Comparison of ENCODE assay signal across 8 mouse cellular contexts in the genomic region with DNA sequence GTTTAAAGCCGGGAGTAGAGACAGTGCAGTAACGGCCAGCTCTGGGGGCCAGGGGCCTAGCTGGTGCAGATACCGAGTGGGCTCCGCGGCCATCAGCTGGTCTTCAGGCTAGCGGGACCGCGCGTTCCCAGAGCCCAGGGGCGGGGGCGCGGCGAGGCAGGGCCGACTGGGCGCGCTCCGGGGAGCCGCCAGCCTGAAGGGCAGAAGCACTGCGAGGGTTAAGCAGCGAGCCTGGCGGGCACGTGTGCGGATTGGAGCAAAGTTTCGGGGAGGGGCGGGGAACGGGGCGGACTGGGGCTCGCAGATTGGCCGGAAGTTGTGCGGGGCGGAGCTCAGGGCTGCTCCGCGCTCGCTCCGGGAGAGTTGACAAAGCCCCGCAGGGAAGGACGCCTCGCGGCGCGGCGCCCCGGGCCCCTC. TPM values are rescaled to one million over a fixed set of nuclear protein-coding genes. Genes with fewer than 3 reads are reported as not detected.
DNase-seq lines count a peak whose midpoint lies in the region; ATAC-seq and TF ChIP-seq lines count a peak whose summit lies in the region.

No protein-coding gene starts in this region.

- ATAC-seq in forebrain, embryonic 15.5 days (replicated peaks), result peak; percentile 95
- ATAC-seq in hematopoietic stem cell, adult 5-6 weeks (replicated peaks in 1 of 2; ENCODE audit: insufficient read depth in 1 of 2, low FRiP score in 2 of 2, low TSS enrichment in 1 of 2, low read depth in 1 of 2, poor library complexity in 2 of 2, severe bottlenecking in 2 of 2), result peak; percentile 83 to 89
- peak; percentile 90 for ATAC-seq in megakaryocyte, adult 5-6 weeks (ENCODE audit: poor library complexity, severe bottlenecking)

- DNase-seq in MEL (ENCODE audit: low read depth, low spot score), result peak; percentile 95
- DNase-seq in brain, embryonic 18.5 days (ENCODE audit: low read depth, low spot score), result peak; percentile 70
- peak; percentile 61 to 77 for DNase-seq in layer of hippocampus, postnatal 14 days (ENCODE audit: low spot score in 2 of 2)
- peak; percentile 75 for DNase-seq in right cerebral cortex, adult 18-20 months
- peak; percentile 75 to 76 for DNase-seq in urinary bladder, adult 18-20 months (ENCODE audit: low spot score in 2 of 2)

- no peaks in the 10 kb centered on the region for H3K27me3 ChIP-seq in MEL (ENCODE audit: control insufficient read depth in 1 of 2, insufficient read depth in 2 of 2, low read length in 2 of 2)
- H3K27me3 ChIP-seq in forebrain, embryonic 15.5 days, result peaks cover 9% of the 10 kb centered on the region; the same call in 1 of the 2 replicates

- no peak for TF ChIP-seq EP300 in MEL (IDR thresholded peaks at IDR 0.05; ENCODE audit: low read depth in 1 of 2, low read length in 2 of 2)

- H3K4me3 ChIP-seq in MEL (ENCODE audit: control insufficient read depth in 1 of 2, insufficient read depth in 1 of 2, low read depth in 2 of 2, low read length in 2 of 2), result peak overlapping the region; percentile 77 to 92; a peak in 3 of 4 replicates
- peak overlapping the region; percentile 66 for H3K4me3 ChIP-seq in forebrain, embryonic 15.5 days

- no peak for TF ChIP-seq RAD21 in MEL (IDR thresholded peaks at IDR 0.05; ENCODE audit: low read depth, low read length)

- H3K4me1 ChIP-seq in MEL (ENCODE audit: control insufficient read depth in 1 of 2, insufficient read depth in 2 of 2, low read length in 2 of 2), result peaks cover 4 to 5% of the 10 kb centered on the region in 2 experiments; a peak in 2 of 4 replicates
- H3K4me1 ChIP-seq in forebrain, embryonic 15.5 days, result peaks cover 40% of the 10 kb centered on the region

- under 1% methylated on average over 42 of the region's 43 CpGs for WGBS in forebrain, embryonic 15.5 days

- H3K4me2 ChIP-seq in forebrain, embryonic 15.5 days (replicated peaks), result peak overlapping the region; percentile 78

- H3K79me2 ChIP-seq in MEL (ENCODE audit: control insufficient read depth, insufficient read depth, low read length, poor library complexity), result peaks cover 3% of the 10 kb centered on the region; the same call in 1 of the 2 replicates

- H3K9me3 ChIP-seq in MEL (replicated peaks; ENCODE audit: insufficient read depth, low read length), result no peaks in the 10 kb centered on the region
- H3K9me3 ChIP-seq in forebrain, embryonic 15.5 days, result no peaks in the 10 kb centered on the region

- peak; percentile 30 to 52; a peak in 2 of 4 replicates for TF ChIP-seq POLR2A in MEL (IDR thresholded peaks at IDR 0.05; ENCODE audit: control insufficient read depth in 1 of 2, insufficient read depth in 1 of 2, low read depth in 1 of 2, low read length in 2 of 2, poor library complexity in 1 of 2)

- H3K27ac ChIP-seq in MEL (ENCODE audit: control insufficient read depth, low read depth, low read length), result no peak overlapping the region
- no peak overlapping the region for H3K27ac ChIP-seq in forebrain, embryonic 15.5 days (replicated peaks)

- H3K36me3 ChIP-seq in MEL (ENCODE audit: control insufficient read depth in 1 of 2, insufficient read depth in 2 of 2, low read length in 2 of 2), result no peaks in the 10 kb centered on the region
- H3K36me3 ChIP-seq in forebrain, embryonic 15.5 days, result no peaks in the 10 kb centered on the region

- TF ChIP-seq CTCF in MEL (IDR thresholded peaks at IDR 0.05 in 2 of 3, conservative IDR thresholded peaks at IDR 0.05 in 1 of 3; ENCODE audit: control insufficient read depth in 1 of 3, insufficient read depth in 1 of 3, low read depth in 2 of 3, low read length in 3 of 3, poor library complexity in 1 of 3, severe bottlenecking in 1 of 3), result no peak

- H3K9ac ChIP-seq in MEL (ENCODE audit: control insufficient read depth, low read depth, low read length, poor library complexity, severe bottlenecking), result peak overlapping the region; percentile 85
- H3K9ac ChIP-seq in forebrain, embryonic 15.5 days (replicated peaks), result peak overlapping the region; percentile 33; the same call in 1 of the 2 replicates

TF ChIP-seq in MEL, 35 proteins besides CTCF, POLR2A, EP300 and RAD21:
- TF ChIP-seq MXI1 (IDR thresholded peaks at IDR 0.05; ENCODE audit: low read depth, low read length) (peak; percentile 69), ZMIZ1 (IDR thresholded peaks at IDR 0.05; ENCODE audit: low read depth, low read length) (0 out of 2 replicates have a peak, but pooled peaks have one; percentile 51), JUND (IDR thresholded peaks at IDR 0.05; ENCODE audit: low read depth, low read length) (no peak), NELFE (IDR thresholded peaks at IDR 0.05; ENCODE audit: low read depth, low read length) (peak; percentile 47), BHLHE40 (IDR thresholded peaks at IDR 0.05; ENCODE audit: borderline replicate concordance, low read depth, low read length) (peak; percentile 55; the same call in 1 of the 2 replicates), ETS1 (IDR thresholded peaks at IDR 0.05; ENCODE audit: low read depth, low read length) (no peak), HCFC1 (IDR thresholded peaks at IDR 0.05; ENCODE audit: low read depth, low read length) (peak; percentile 54; the same call in 1 of the 2 replicates), MAZ (IDR thresholded peaks at IDR 0.05; ENCODE audit: low read depth, low read length) (peak; percentile 80; the same call in 1 of the 2 replicates), TBP (IDR thresholded peaks at IDR 0.05; ENCODE audit: low read depth, low read length) (peak; percentile 30; the same call in 1 of the 2 replicates), USF1 (IDR thresholded peaks at IDR 0.05; ENCODE audit: low read depth, low read length) (peak; percentile 85), MYB (IDR thresholded peaks at IDR 0.05; ENCODE audit: low read depth, low read length) (no peak), SIN3A (IDR thresholded peaks at IDR 0.05; ENCODE audit: low read length) (peak; percentile 62), ELF1 (IDR thresholded peaks at IDR 0.05; ENCODE audit: low read depth, low read length) (peak; percentile 59)

RNA-seq across cellular contexts. Expression of a gene that starts 1.7 kb away (rescaled TPM):
- total RNA-seq in MEL (2012; rRNA removed), result 13.1 and 16.0 TPM in 2 replicates
- 10 to 100 TPM in 1 of 2 experiments, not detected in 1; 27.3 TPM for polyA plus RNA-seq in MEL (2012; ENCODE audit: insufficient read depth in 1 of 2, insufficient read length in 2 of 2, low read depth in 1 of 2, low replicate concordance in 2 of 2, missing spikeins in 1 of 2)
- polyA plus RNA-seq in forebrain, embryonic 15.5 days (2015; fragmentation: Nextera tagmentation; extraction: Ambion mirVana), result 9.4 and 10.1 TPM in 2 replicates
- total RNA-seq in hematopoietic stem cell, adult 5-6 weeks (2017), result 3.5 and 5.0 TPM in 2 replicates
- total RNA-seq in layer of hippocampus, postnatal 14 days (2021), result 10 to 100 TPM; 17.9 to 19.8 TPM
- total RNA-seq in megakaryocyte, adult 5-6 weeks (2015), result 0.16 and 1.1 TPM in 2 replicates
- 0.12 and 1.0 TPM in 2 replicates for total RNA-seq in megakaryocyte, adult 5-6 weeks (2017)

RNA-seq across cellular contexts. Expression of a gene that starts 18.5 kb away (rescaled TPM):
- 31.2 and 33.9 TPM in 2 replicates for total RNA-seq in MEL (2012; rRNA removed)
- 10 to 100 TPM in 1 of 2 experiments, not detected in 1; 29.6 TPM for polyA plus RNA-seq in MEL (2012; ENCODE audit: insufficient read depth in 1 of 2, insufficient read length in 2 of 2, low read depth in 1 of 2, low replicate concordance in 2 of 2, missing spikeins in 1 of 2)
- polyA plus RNA-seq in forebrain, embryonic 15.5 days (2015; fragmentation: Nextera tagmentation; extraction: Ambion mirVana), result 1.8 and 1.9 TPM in 2 replicates
- 1.1 and 1.8 TPM in 2 replicates for total RNA-seq in hematopoietic stem cell, adult 5-6 weeks (2017)
- total RNA-seq in layer of hippocampus, postnatal 14 days (2021), result 1 to 10 TPM; 1.4 to 2.1 TPM
- total RNA-seq in megakaryocyte, adult 5-6 weeks (2015), result 0.02 and 0.57 TPM in 2 replicates
- total RNA-seq in megakaryocyte, adult 5-6 weeks (2017), result 0.04 and 0.77 TPM in 2 replicates

RNA-seq across cellular contexts. Expression of a gene that starts 24.4 kb away (rescaled TPM):
- 10.5 and 11.3 TPM in 2 replicates for total RNA-seq in MEL (2012; rRNA removed)
- 10 to 100 TPM in 1 of 2 experiments, not detected in 1; 11.3 TPM for polyA plus RNA-seq in MEL (2012; ENCODE audit: insufficient read depth in 1 of 2, insufficient read length in 2 of 2, low read depth in 1 of 2, low replicate concordance in 2 of 2, missing spikeins in 1 of 2)
- polyA plus RNA-seq in forebrain, embryonic 15.5 days (2015; fragmentation: Nextera tagmentation; extraction: Ambion mirVana), result 23.6 and 24.4 TPM in 2 replicates
- total RNA-seq in hematopoietic stem cell, adult 5-6 weeks (2017), result 4.7 and 23.1 TPM in 2 replicates
- total RNA-seq in layer of hippocampus, postnatal 14 days (2021), result 10 to 100 TPM; 54.1 to 55.0 TPM
- 5.2 and 5.9 TPM in 2 replicates for total RNA-seq in megakaryocyte, adult 5-6 weeks (2015)
- total RNA-seq in megakaryocyte, adult 5-6 weeks (2017), result 6.8 and 15.6 TPM in 2 replicates

RNA-seq across cellular contexts. Expression of a gene that starts 33.7 kb away (rescaled TPM):
- total RNA-seq in MEL (2012; rRNA removed), result 1.5 and 1.9 TPM in 2 replicates
- 1 to 10 TPM in 1 of 2 experiments, not detected in 1; 9.5 TPM for polyA plus RNA-seq in MEL (2012; ENCODE audit: insufficient read depth in 1 of 2, insufficient read length in 2 of 2, low read depth in 1 of 2, low replicate concordance in 2 of 2, missing spikeins in 1 of 2)
- 9.9 and 10.9 TPM in 2 replicates for polyA plus RNA-seq in forebrain, embryonic 15.5 days (2015; fragmentation: Nextera tagmentation; extraction: Ambion mirVana)
- total RNA-seq in hematopoietic stem cell, adult 5-6 weeks (2017), result 8.6 and 10.9 TPM in 2 replicates
- 10 to 100 TPM; 10.1 to 10.9 TPM for total RNA-seq in layer of hippocampus, postnatal 14 days (2021)
- 14.0 and 17.4 TPM in 2 replicates for total RNA-seq in megakaryocyte, adult 5-6 weeks (2015)
- total RNA-seq in megakaryocyte, adult 5-6 weeks (2017), result 6.3 and 9.9 TPM in 2 replicates

Comparison
In these comparisons a context has a peak if more than half of its experiments do, and no peak if none do; other contexts are left out.
1. RNA of a gene that starts 18.5 kb away (total RNA-seq): 31.2 to 33.9 TPM in MEL; 1.4 to 2.1 TPM in layer of hippocampus, postnatal 14 days, 1.1 to 1.8 TPM in hematopoietic stem cell, adult 5-6 weeks and 0.02 to 0.77 TPM in megakaryocyte, adult 5-6 weeks; every median in the first group is over 10 times any median in the second.
2. Peak in every context shown above with its lines, with median percentiles within 50 percentile points of each other: DNase-seq and ATAC-seq.